Mouse (Mus musculus) heart, embryonic 13.5 days (tissue): ENCODE data around the gene Tubgcp2. TPM values are rescaled to one million over a fixed set of nuclear protein-coding genes. Genes with fewer than 3 reads are reported as not detected.

Experiments
- ATAC-seq: fragments of 200-750 bp; cut with Nextera tagmentation; 2 replicates; pipeline ENCODE4 v1.8.0; 2017; ENCODE audit warnings: moderate TSS enrichment; ENCODE audit not compliant: insufficient number of reproducible peaks, low FRiP score, low TSS enrichment; ENCODE audit errors: extremely low read depth
- H3K27ac ChIP-seq: fragments of 300-500 bp; sonication (generic); replicated peaks from 2 replicates; pipeline ENCODE4 v1.5.1; 2015; ENCODE audit warnings: moderate library complexity, mild to moderate bottlenecking, inconsistent platforms
- H3K27me3 ChIP-seq: fragments of 300-500 bp; sonication (generic); replicated peaks from 2 replicates; pipeline ENCODE4 v1.6.1; 2015; ENCODE audit warnings: mild to moderate bottlenecking, inconsistent platforms
- H3K36me3 ChIP-seq: fragments of 300-500 bp; sonication (generic); 2 replicates; pipeline ENCODE4 v1.6.1; 2015; ENCODE audit warnings: mild to moderate bottlenecking, inconsistent platforms
- H3K4me1 ChIP-seq: fragments of 300-500 bp; sonication (generic); 2 replicates; pipeline ENCODE4 v1.6.1; 2015; ENCODE audit warnings: inconsistent platforms
- H3K4me2 ChIP-seq: fragments of 300-500 bp; sonication (generic); 2 replicates; pipeline ENCODE4 v1.6.1; 2015; ENCODE audit warnings: inconsistent platforms, mild to moderate bottlenecking, moderate library complexity
- H3K4me3 ChIP-seq: fragments of 300-500 bp; sonication (generic); 2 replicates; pipeline ENCODE4 v1.5.1; 2015; ENCODE audit warnings: moderate library complexity, mild to moderate bottlenecking, inconsistent platforms
- H3K9ac ChIP-seq: fragments of 300-500 bp; sonication (generic); 2 replicates; pipeline ENCODE4 v1.6.1; 2015; ENCODE audit warnings: inconsistent platforms, mild to moderate bottlenecking, moderate library complexity
- H3K9me3 ChIP-seq: fragments of 300-500 bp; sonication (generic); 2 replicates; pipeline ENCODE4 v1.6.1; 2016; ENCODE audit warnings: inconsistent platforms
- WGBS: fragments of 180-500 bp; shearing (Covaris S2); methylation state at CpG from one replicate; pipeline ENCODE4 v1.1.7; 2015; ENCODE audit warnings: mixed read lengths; 5-methylcytosine and 5-hydroxymethylcytosine counted together
- polyA plus RNA-seq: library from polyadenylated mRNA; unstranded; fragments of >200 nt; fragmentation: Nextera tagmentation; extraction: Ambion mirVana; gene quantifications from 2 replicates; pipeline ENCODE4 v1.2.1, GENCODE M21; 2015

Tubgcp2 gene
- polyA plus RNA-seq, 1 experiment from 2014 or later: 37.0 TPM

GRCm38 (mm10) chr7:139961141-139961540, 75.3 kb downstream of the Tubgcp2 start:
- H3K4me1 ChIP-seq: peaks cover 12% of the 10 kb centered on the region
- no peak overlapping the region for H3K4me3 ChIP-seq
- no peaks in the 10 kb centered on the region for H3K36me3 ChIP-seq
- H3K27me3 ChIP-seq: peaks cover 61% of the 10 kb centered on the region
- no peak overlapping the region for H3K9ac ChIP-seq
- WGBS: 75% methylated on average over 10 of the region's 10 CpGs
- no peak overlapping the region for H3K4me2 ChIP-seq
- H3K9me3 ChIP-seq: no peaks in the 10 kb centered on the region
- no peak for ATAC-seq
- H3K27ac ChIP-seq: no peak overlapping the region

GRCm38 (mm10) chr7:139957958-139958357, 78.5 kb downstream of the Tubgcp2 start:
- Histone ChIP-seq H3K4me2 (no peak overlapping the region), H3K4me3 (no peak overlapping the region), H3K9ac (0 out of 2 replicates have a peak overlapping the region, but pooled peaks have one; percentile 6), H3K4me1 (peaks cover 12% of the 10 kb centered on the region), H3K9me3 (no peaks in the 10 kb centered on the region), H3K36me3 (no peaks in the 10 kb centered on the region), H3K27me3 (peaks cover 59% of the 10 kb centered on the region), H3K27ac (no peak overlapping the region)
- ATAC-seq: no peak
- WGBS: 9% methylated on average over 11 of the region's 11 CpGs

- no peaks in the 10 kb centered on the region for H3K36me3 ChIP-seq
- H3K4me3 ChIP-seq: no peak overlapping the region
- ATAC-seq: no peak
- H3K9ac ChIP-seq: no peak overlapping the region
- H3K27ac ChIP-seq: no peak overlapping the region
- 41% methylated on average over 11 of the region's 11 CpGs for WGBS
- peaks cover 59% of the 10 kb centered on the region for H3K27me3 ChIP-seq
- no peak overlapping the region for H3K4me2 ChIP-seq
- H3K4me1 ChIP-seq: peaks cover 12% of the 10 kb centered on the region
- H3K9me3 ChIP-seq: no peaks in the 10 kb centered on the region
Measured at GRCm38 (mm10) chr7:139957437-139957836, 79.0 kb downstream of the Tubgcp2 start.

- peaks cover 15% of the 10 kb centered on the region for H3K4me1 ChIP-seq
- ATAC-seq: no peak
- H3K36me3 ChIP-seq: no peaks in the 10 kb centered on the region
- H3K9me3 ChIP-seq: no peaks in the 10 kb centered on the region
- no peak overlapping the region for H3K9ac ChIP-seq
- H3K4me2 ChIP-seq: no peak overlapping the region
- H3K27ac ChIP-seq: no peak overlapping the region
- 69% methylated on average over 3 of the region's 3 CpGs for WGBS
- H3K4me3 ChIP-seq: no peak overlapping the region
- H3K27me3 ChIP-seq: peaks cover 61% of the 10 kb centered on the region
Measured at GRCm38 (mm10) chr7:139956658-139957057, 79.8 kb downstream of the Tubgcp2 start.

- peaks cover 51% of the 10 kb centered on the region for H3K27me3 ChIP-seq
- WGBS: 81% methylated on average over 4 of the region's 4 CpGs
- peaks cover 21% of the 10 kb centered on the region for H3K4me1 ChIP-seq
- H3K9me3 ChIP-seq: no peaks in the 10 kb centered on the region
- no peak overlapping the region for H3K4me2 ChIP-seq
- no peak overlapping the region for H3K27ac ChIP-seq
- ATAC-seq: no peak
- no peaks in the 10 kb centered on the region for H3K36me3 ChIP-seq
- H3K9ac ChIP-seq: no peak overlapping the region
- no peak overlapping the region for H3K4me3 ChIP-seq
Measured at GRCm38 (mm10) chr7:139955505-139955904, 81.0 kb downstream of the Tubgcp2 start.

GRCm38 (mm10) chr7:139951991-139952633, 84.4 kb downstream of the Tubgcp2 start:
- no peaks in the 10 kb centered on the region for H3K36me3 ChIP-seq
- peak overlapping the region; percentile 87 for H3K4me2 ChIP-seq
- ATAC-seq: no peak
- H3K27me3 ChIP-seq: peaks cover 50% of the 10 kb centered on the region
- 59% methylated on average over 6 of the region's 6 CpGs for WGBS
- no peaks in the 10 kb centered on the region for H3K9me3 ChIP-seq
- peaks cover 13% of the 10 kb centered on the region for H3K4me1 ChIP-seq
- H3K9ac ChIP-seq: no peak overlapping the region
- no peak overlapping the region for H3K4me3 ChIP-seq
- H3K27ac ChIP-seq: no peak overlapping the region

- H3K27ac ChIP-seq: peak overlapping the region; percentile 31; the same call in 1 of the 2 replicates
- peak overlapping the region; percentile 59 for H3K4me3 ChIP-seq
- peaks cover 13% of the 10 kb centered on the region for H3K4me1 ChIP-seq
- no peaks in the 10 kb centered on the region for H3K9me3 ChIP-seq
- peaks cover 52% of the 10 kb centered on the region for H3K27me3 ChIP-seq
- no peak for ATAC-seq
- WGBS: 5% methylated on average over 16 of the region's 16 CpGs
- peak overlapping the region; percentile 80 for H3K9ac ChIP-seq
- H3K36me3 ChIP-seq: no peaks in the 10 kb centered on the region
- H3K4me2 ChIP-seq: peak overlapping the region; percentile 87
Measured at GRCm38 (mm10) chr7:139951079-139951478, 85.4 kb downstream of the Tubgcp2 start.

GRCm38 (mm10) chr7:139950283-139950971, 86.0 kb downstream of the Tubgcp2 start:
- Histone ChIP-seq H3K36me3 (no peaks in the 10 kb centered on the region), H3K9ac (peak overlapping the region; percentile 80), H3K27ac (peak overlapping the region; percentile 38; the same call in 1 of the 2 replicates), H3K4me3 (peak overlapping the region; percentile 59), H3K4me1 (peaks cover 13% of the 10 kb centered on the region), H3K4me2 (peak overlapping the region; percentile 87), H3K9me3 (no peaks in the 10 kb centered on the region), H3K27me3 (peaks cover 52% of the 10 kb centered on the region)
- peak; percentile 44; the same call in 1 of the 2 replicates for ATAC-seq
- 1% methylated on average over 33 of the region's 33 CpGs for WGBS

GRCm38 (mm10) chr7:139949893-139950282, 86.6 kb downstream of the Tubgcp2 start:
- Histone ChIP-seq H3K4me1 (peaks cover 13% of the 10 kb centered on the region), H3K9me3 (no peaks in the 10 kb centered on the region), H3K4me3 (peak overlapping the region; percentile 59), H3K4me2 (peak overlapping the region; percentile 87), H3K9ac (peak overlapping the region; percentile 80), H3K27ac (peak overlapping the region; percentile 38; the same call in 1 of the 2 replicates), H3K36me3 (no peaks in the 10 kb centered on the region), H3K27me3 (peaks cover 58% of the 10 kb centered on the region)
- WGBS: under 1% methylated on average over 15 of the region's 15 CpGs
- peak; percentile 16; the same call in 1 of the 2 replicates for ATAC-seq

GRCm38 (mm10) chr7:139946032-139946431, 90.4 kb downstream of the Tubgcp2 start:
- ATAC-seq: no peak
- Histone ChIP-seq H3K4me1 (peaks cover 17% of the 10 kb centered on the region), H3K27ac (no peak overlapping the region), H3K9me3 (no peaks in the 10 kb centered on the region), H3K4me3 (no peak overlapping the region), H3K36me3 (no peaks in the 10 kb centered on the region), H3K4me2 (no peak overlapping the region), H3K9ac (no peak overlapping the region), H3K27me3 (peaks cover 83% of the 10 kb centered on the region)
- WGBS: 32% methylated on average over 5 of the region's 5 CpGs
